Mouse (Mus musculus) midbrain, embryonic 11.5 days (tissue): ENCODE measurements around the gene Chd9. TPM values are rescaled to one million over a fixed set of nuclear protein-coding genes. Genes with fewer than 3 reads are reported as not detected.

Experiments used
- ATAC-seq: fragments of 200-750 bp; cut with Nextera tagmentation; 2 replicates; pipeline ENCODE4 v1.8.0; 2017; ENCODE audit warnings: moderate TSS enrichment, moderate library complexity; ENCODE audit not compliant: low FRiP score
- DNase-seq: peaks from one replicate; pipeline ENCODE4 v3.0.0; 2015; ENCODE audit warnings: low spot score; ENCODE audit errors: missing footprints
- H3K27ac ChIP-seq: fragments of 300-500 bp; sonication (generic); 2 replicates; pipeline ENCODE4 v1.5.1; 2014; ENCODE audit warnings: low read depth, low read length
- H3K27me3 ChIP-seq: fragments of 300-500 bp; sonication (generic); 2 replicates; pipeline ENCODE4 v1.6.1; 2014; ENCODE audit warnings: mild to moderate bottlenecking, low read length, moderate library complexity, mixed read lengths; ENCODE audit not compliant: control insufficient read depth, insufficient read depth
- H3K36me3 ChIP-seq: fragments of 300-500 bp; sonication (generic); 2 replicates; pipeline ENCODE4 v1.6.1; 2014; ENCODE audit warnings: mild to moderate bottlenecking, low read length, moderate library complexity, mixed read lengths; ENCODE audit not compliant: control insufficient read depth, insufficient read depth
- H3K4me1 ChIP-seq: fragments of 300-500 bp; sonication (generic); 2 replicates; pipeline ENCODE4 v1.6.1; 2014; ENCODE audit warnings: low read length; ENCODE audit not compliant: control insufficient read depth, insufficient read depth
- H3K4me2 ChIP-seq: fragments of 300-500 bp; sonication (generic); 2 replicates; pipeline ENCODE4 v1.6.1; 2014; ENCODE audit warnings: mild to moderate bottlenecking, moderate library complexity
- H3K4me3 ChIP-seq: fragments of 300-500 bp; sonication (generic); 2 replicates; pipeline ENCODE4 v1.5.1; 2014; ENCODE audit warnings: low read depth, low read length
- H3K9ac ChIP-seq: fragments of 300-500 bp; sonication (generic); 2 replicates; pipeline ENCODE4 v1.6.1; 2014; ENCODE audit warnings: low read length
- H3K9me3 ChIP-seq: fragments of 300-500 bp; sonication (generic); 2 replicates; pipeline ENCODE4 v1.6.1; 2016; ENCODE audit warnings: low read length; ENCODE audit not compliant: control insufficient read depth
- WGBS: fragments of 180-500 bp; shearing (Covaris S2); extraction: QIAGEN DNeasy Blood & Tissue Kit; methylation state at CpG from one replicate; pipeline ENCODE4 v1.1.7; 2014; 5-methylcytosine and 5-hydroxymethylcytosine counted together
- polyA plus RNA-seq: library from polyadenylated mRNA; unstranded; fragments of >200 nt; fragmentation: Nextera tagmentation; extraction: Ambion mirVana; gene quantifications from 2 replicates; pipeline ENCODE4 v1.2.1, GENCODE M21; 2014

Gene Chd9
- polyA plus RNA-seq, 1 experiment from 2014 or later: 35.8 TPM

DNA sequence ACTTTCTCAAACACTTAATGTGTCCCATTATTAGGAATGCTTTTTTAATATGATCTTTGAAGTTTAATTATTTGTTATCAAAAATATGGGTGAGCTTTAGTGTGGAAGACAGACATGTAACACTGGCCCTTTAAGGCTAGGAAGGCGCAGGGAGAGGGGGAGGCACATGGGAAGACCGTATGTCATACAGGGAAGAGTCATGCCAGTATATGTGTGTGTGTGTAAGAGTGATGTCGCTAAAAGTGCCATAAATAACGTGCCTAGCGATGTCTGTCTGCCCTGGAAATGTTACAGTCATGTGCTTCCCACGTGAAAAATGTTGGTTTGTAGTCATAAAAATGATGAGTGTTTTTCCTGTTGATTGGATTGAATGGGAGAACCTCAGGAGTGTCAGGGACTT lies 208.8 kb downstream of the Chd9 start:
- Histone ChIP-seq H3K9me3 (no peaks in the 10 kb centered on the region), H3K9ac (no peak overlapping the region), H3K4me3 (no peak overlapping the region), H3K27ac (no peak overlapping the region), H3K4me2 (no peak overlapping the region), H3K4me1 (no peaks in the 10 kb centered on the region), H3K27me3 (no peaks in the 10 kb centered on the region), H3K36me3 (peaks cover 29% of the 10 kb centered on the region)
- WGBS: 95% methylated on average over 6 of the region's 6 CpGs
- DNase-seq (no peak), ATAC-seq (no peak)

DNA sequence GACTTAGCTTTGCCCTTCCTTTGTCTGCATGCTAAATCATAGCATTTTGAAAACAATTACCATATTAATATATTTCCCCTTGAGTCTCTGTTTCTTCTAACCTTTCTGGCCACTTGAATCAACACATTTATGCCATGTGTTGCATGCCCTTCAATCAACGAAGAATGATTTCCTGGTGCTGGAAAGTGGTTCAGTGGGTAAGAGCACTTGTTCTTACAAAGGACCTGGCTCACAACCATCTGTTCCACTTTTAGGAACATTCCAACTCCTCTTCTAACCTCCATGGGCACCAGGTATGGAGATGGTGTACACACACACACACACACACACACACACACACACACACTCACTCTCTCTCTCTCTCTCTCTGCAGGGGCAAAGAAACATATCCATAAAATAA lies 210.5 kb downstream of the Chd9 start:
- H3K9ac ChIP-seq: no peak overlapping the region
- H3K36me3 ChIP-seq: peaks cover 33% of the 10 kb centered on the region
- 83% methylated on average over 1 of the region's 1 CpGs for WGBS
- DNase-seq (no peak), ATAC-seq (no peak)
- H3K4me2 ChIP-seq: no peak overlapping the region
- no peaks in the 10 kb centered on the region for H3K27me3 ChIP-seq
- H3K27ac ChIP-seq: no peak overlapping the region
- H3K9me3 ChIP-seq: no peaks in the 10 kb centered on the region
- no peaks in the 10 kb centered on the region for H3K4me1 ChIP-seq
- H3K4me3 ChIP-seq: no peak overlapping the region

DNA sequence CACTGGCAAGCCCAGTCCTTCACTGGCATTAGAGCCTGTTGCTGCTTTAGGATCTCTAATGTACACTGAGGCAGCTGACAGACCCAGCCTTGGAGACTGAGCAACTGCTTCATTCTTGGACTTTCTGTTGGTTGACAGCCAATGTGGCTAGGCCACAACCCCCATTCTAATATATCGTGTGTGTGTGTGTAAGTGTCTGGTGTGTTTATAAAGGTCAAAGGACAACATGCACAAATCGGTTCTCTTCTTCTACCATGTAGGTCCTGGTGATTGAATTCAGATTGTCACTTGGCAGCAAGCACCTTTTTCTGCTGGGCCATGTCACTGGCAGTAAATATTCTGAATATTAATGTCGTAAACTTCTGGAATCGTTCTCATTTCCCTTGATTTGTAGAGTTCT lies 218.2 kb downstream of the Chd9 start:
- H3K36me3 ChIP-seq: peaks cover 21% of the 10 kb centered on the region
- no peak overlapping the region for H3K9ac ChIP-seq
- H3K4me2 ChIP-seq: no peak overlapping the region
- ATAC-seq: no peak
- no peak overlapping the region for H3K27ac ChIP-seq
- 92% methylated on average over 4 of the region's 4 CpGs for WGBS
- H3K4me3 ChIP-seq: no peak overlapping the region
- DNase-seq: no peak
- H3K4me1 ChIP-seq: no peaks in the 10 kb centered on the region
- H3K9me3 ChIP-seq: no peaks in the 10 kb centered on the region
- H3K27me3 ChIP-seq: no peaks in the 10 kb centered on the region

DNA sequence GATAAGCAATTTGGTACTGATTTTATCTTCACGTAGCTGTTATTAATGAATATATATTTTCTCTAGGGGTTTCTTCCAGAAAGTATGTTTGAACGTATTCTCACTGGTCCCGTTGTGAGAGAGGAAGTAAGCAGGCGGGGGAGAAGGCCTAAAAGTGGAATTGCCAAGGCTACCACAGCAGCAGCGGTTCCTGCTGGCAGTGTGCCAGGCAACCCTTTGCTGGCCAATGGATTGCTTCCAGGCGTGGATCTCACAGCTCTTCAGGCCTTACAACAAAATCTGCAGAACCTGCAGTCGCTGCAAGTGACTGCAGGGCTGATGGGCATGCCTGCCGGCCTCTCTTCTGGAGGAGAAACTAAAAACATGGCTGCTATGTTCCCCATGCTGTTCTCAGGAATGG lies 222.9 kb downstream of the Chd9 start:
- H3K27me3 ChIP-seq: no peaks in the 10 kb centered on the region
- H3K36me3 ChIP-seq: peaks cover 9% of the 10 kb centered on the region
- ATAC-seq: no peak
- no peaks in the 10 kb centered on the region for H3K4me1 ChIP-seq
- no peak overlapping the region for H3K27ac ChIP-seq
- H3K4me3 ChIP-seq: no peak overlapping the region
- WGBS: 86% methylated on average over 8 of the region's 8 CpGs
- H3K4me2 ChIP-seq: no peak overlapping the region
- H3K9ac ChIP-seq: no peak overlapping the region
- no peaks in the 10 kb centered on the region for H3K9me3 ChIP-seq
- DNase-seq: peak; percentile 84

GRCm38 (mm10) chr8:91054418-91054817 lies 226.3 kb downstream of the Chd9 start:
- no peak for DNase-seq
- no peak for ATAC-seq
- 95% methylated on average over 4 of the region's 4 CpGs for WGBS
- H3K27ac ChIP-seq: no peak overlapping the region
- no peaks in the 10 kb centered on the region for H3K27me3 ChIP-seq
- H3K36me3 ChIP-seq: peaks cover 9% of the 10 kb centered on the region
- H3K4me1 ChIP-seq: no peaks in the 10 kb centered on the region
- H3K9me3 ChIP-seq: no peaks in the 10 kb centered on the region
- H3K4me3 ChIP-seq: no peak overlapping the region
- H3K4me2 ChIP-seq: no peak overlapping the region
- no peak overlapping the region for H3K9ac ChIP-seq

GRCm38 (mm10) chr8:91056848-91057247 lies 228.7 kb downstream of the Chd9 start:
- Histone ChIP-seq H3K9me3 (no peaks in the 10 kb centered on the region), H3K4me3 (no peak overlapping the region), H3K9ac (no peak overlapping the region), H3K27ac (no peak overlapping the region), H3K4me2 (no peak overlapping the region), H3K36me3 (peaks cover 3% of the 10 kb centered on the region; the same call in 1 of the 2 replicates), H3K4me1 (no peaks in the 10 kb centered on the region), H3K27me3 (no peaks in the 10 kb centered on the region)
- 74% methylated on average over 3 of the region's 3 CpGs for WGBS
- no peak for DNase-seq
- ATAC-seq: no peak

- H3K9ac ChIP-seq: no peak overlapping the region
- no peaks in the 10 kb centered on the region for H3K27me3 ChIP-seq
- ATAC-seq (no peak), DNase-seq (no peak)
- H3K27ac ChIP-seq: no peak overlapping the region
- H3K4me1 ChIP-seq: no peaks in the 10 kb centered on the region
- H3K9me3 ChIP-seq: no peaks in the 10 kb centered on the region
- H3K4me3 ChIP-seq: no peak overlapping the region
- no peaks in the 10 kb centered on the region for H3K36me3 ChIP-seq
- H3K4me2 ChIP-seq: no peak overlapping the region
Observed at GRCm38 (mm10) chr8:91059086-91059578, 231.0 kb downstream of the Chd9 start.

GRCm38 (mm10) chr8:91059884-91060510 lies 231.8 kb downstream of the Chd9 start:
- no peak overlapping the region for H3K27ac ChIP-seq
- no peaks in the 10 kb centered on the region for H3K4me1 ChIP-seq
- no peaks in the 10 kb centered on the region for H3K27me3 ChIP-seq
- H3K9ac ChIP-seq: no peak overlapping the region
- H3K4me2 ChIP-seq: no peak overlapping the region
- ATAC-seq (no peak), DNase-seq (no peak)
- no peaks in the 10 kb centered on the region for H3K36me3 ChIP-seq
- no peaks in the 10 kb centered on the region for H3K9me3 ChIP-seq
- H3K4me3 ChIP-seq: no peak overlapping the region
- WGBS: 93% methylated on average over 7 of the region's 7 CpGs

DNA sequence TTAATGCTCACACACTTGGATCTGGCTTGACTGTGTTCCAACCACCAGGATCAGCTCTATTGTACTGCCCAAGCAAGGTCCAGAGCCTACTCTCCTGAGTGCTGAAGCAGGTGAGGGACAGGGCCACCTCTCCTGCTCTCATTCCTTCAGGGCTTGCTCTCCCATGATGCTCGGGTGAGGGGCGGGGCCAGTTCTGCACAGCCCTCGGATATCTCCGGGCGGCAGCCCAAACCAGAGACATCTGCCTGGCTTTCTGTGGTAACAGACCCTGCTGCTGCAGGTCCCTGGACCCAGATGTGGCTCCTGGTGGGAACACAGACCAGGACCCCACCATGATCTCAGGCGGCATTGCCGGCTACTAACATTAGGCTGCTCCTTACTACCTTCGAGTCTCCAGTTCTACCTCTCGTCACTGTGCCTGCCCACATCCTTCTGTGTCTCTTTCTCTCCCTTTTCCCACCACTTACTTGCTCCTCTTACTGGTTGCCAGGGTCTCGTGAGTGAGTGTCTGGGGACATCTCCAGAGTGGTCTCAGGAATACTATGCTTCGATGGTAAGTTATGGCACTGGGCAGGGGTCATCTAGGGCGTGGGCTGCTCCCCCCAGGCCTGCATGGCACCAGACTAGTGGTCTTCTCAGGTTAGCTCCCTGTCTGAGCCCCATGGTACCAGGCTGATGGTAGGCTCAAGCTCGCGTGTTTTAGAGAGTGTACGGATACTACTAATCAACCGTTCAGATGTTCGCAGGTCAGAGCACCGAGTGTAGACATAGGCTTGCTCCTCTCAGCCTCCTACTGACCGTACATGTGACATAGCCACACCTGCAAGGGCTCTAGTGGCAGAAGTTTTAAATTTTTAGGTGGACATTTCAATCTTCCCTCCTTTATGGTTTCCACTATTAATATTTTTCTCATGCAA lies 232.7 kb downstream of the Chd9 start:
- no peak overlapping the region for H3K4me3 ChIP-seq
- no peaks in the 10 kb centered on the region for H3K9me3 ChIP-seq
- H3K27me3 ChIP-seq: no peaks in the 10 kb centered on the region
- 81% methylated on average over 19 of the region's 19 CpGs for WGBS
- no peak overlapping the region for H3K9ac ChIP-seq
- no peak overlapping the region for H3K4me2 ChIP-seq
- ATAC-seq (no peak), DNase-seq (no peak)
- H3K4me1 ChIP-seq: no peaks in the 10 kb centered on the region
- H3K36me3 ChIP-seq: no peaks in the 10 kb centered on the region
- H3K27ac ChIP-seq: no peak overlapping the region
